Mouse (Mus musculus): ENCODE data around the gene Olfr1386. TPM values are rescaled to one million over a fixed set of nuclear protein-coding genes. Genes with fewer than 3 reads are reported as not detected.
"Not testable (repeated sequence)": the region's sequence is repeated elsewhere in the genome, so short reads cannot be mapped to it uniquely, and the experiment has no call there.

The Olfr1386 gene
- not detected in 2 replicates for polyA plus RNA-seq (2012; rRNA removed)

GRCm38 (mm10) chr11:49464746-49465145 lies at the start of gene Olfr1386:
Olfr1386 (plus strand) TSS chr11:49465046.
- not testable (repeated sequence) for DNase-seq; H3K4me1 ChIP-seq (replicated peaks; ENCODE audit: control insufficient read depth, insufficient read depth, low read length); H3K4me3 ChIP-seq (ENCODE audit: control insufficient read depth, insufficient read depth, low read length); H3K36me3 ChIP-seq (ENCODE audit: control insufficient read depth, insufficient read depth, low read length); H3K27ac ChIP-seq (ENCODE audit: control insufficient read depth, insufficient read depth, low read length); H3K27me3 ChIP-seq (ENCODE audit: control insufficient read depth, insufficient read depth, low read length)
- WGBS: 87% methylated on average over 3 of the region's 3 CpGs

DNA sequence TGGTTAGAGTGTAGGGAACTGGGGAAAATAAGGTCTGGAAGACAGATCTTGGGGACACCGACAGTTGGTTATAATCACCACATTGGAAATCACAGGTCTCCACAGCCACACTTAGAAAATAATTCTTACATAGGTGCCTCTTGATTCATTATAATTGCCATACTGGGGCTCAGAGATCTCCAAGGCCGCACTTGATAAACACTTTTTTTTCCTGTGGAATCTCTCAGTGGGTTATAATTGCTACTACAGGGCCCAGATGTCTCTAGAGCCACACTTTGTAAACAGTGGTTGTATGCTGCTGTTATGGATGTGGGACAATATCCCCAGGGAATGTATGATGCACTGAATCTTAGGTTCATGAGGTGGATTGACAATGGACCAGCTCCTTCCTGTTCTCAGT lies 42.1 kb upstream of the Olfr1386 start, which contains the start of gene Olfr1389:
Olfr1389 (plus strand) TSS at position 301 of the 400 bp plus-strand sequence.
- H3K4me1 ChIP-seq (replicated peaks; ENCODE audit: control insufficient read depth, insufficient read depth, low read length): no peaks in the 10 kb centered on the region
- 93% methylated on average over 2 of the region's 2 CpGs for WGBS
- H3K27ac ChIP-seq (ENCODE audit: control insufficient read depth, insufficient read depth, low read length): no peak within 1 kb of the TSS
- H3K4me3 ChIP-seq (ENCODE audit: control insufficient read depth, insufficient read depth, low read length): no peak within 1 kb of the TSS
- H3K27me3 ChIP-seq (ENCODE audit: control insufficient read depth, insufficient read depth, low read length): no peaks in the 10 kb centered on the region
- TF ChIP-seq CTCF (IDR thresholded peaks at IDR 0.05; ENCODE audit: borderline replicate concordance, control insufficient read depth, extremely low read depth, insufficient read depth, low read length, poor library complexity): no peak
- no peak for TF ChIP-seq POLR2A (IDR thresholded peaks at IDR 0.05; ENCODE audit: control insufficient read depth, extremely low read depth, insufficient read depth, low read length, poor library complexity)
- no peak for DNase-seq
- no peaks in the 10 kb centered on the region for H3K36me3 ChIP-seq (ENCODE audit: control insufficient read depth, insufficient read depth, low read length)

GRCm38 (mm10) chr11:49425257-49425927 lies 39.5 kb upstream of the Olfr1386 start:
- no peak for DNase-seq
- no peaks in the 10 kb centered on the region for H3K36me3 ChIP-seq (ENCODE audit: control insufficient read depth, insufficient read depth, low read length)
- H3K27ac ChIP-seq (ENCODE audit: control insufficient read depth, insufficient read depth, low read length): no peak overlapping the region
- H3K4me1 ChIP-seq (replicated peaks; ENCODE audit: control insufficient read depth, insufficient read depth, low read length): no peaks in the 10 kb centered on the region
- no peaks in the 10 kb centered on the region for H3K27me3 ChIP-seq (ENCODE audit: control insufficient read depth, insufficient read depth, low read length)
- TF ChIP-seq CTCF (IDR thresholded peaks at IDR 0.05; ENCODE audit: borderline replicate concordance, control insufficient read depth, extremely low read depth, insufficient read depth, low read length, poor library complexity) (no peak), POLR2A (IDR thresholded peaks at IDR 0.05; ENCODE audit: control insufficient read depth, extremely low read depth, insufficient read depth, low read length, poor library complexity) (no peak)
- WGBS: 36% methylated on average over 1 of the region's 1 CpGs
- H3K4me3 ChIP-seq (ENCODE audit: control insufficient read depth, insufficient read depth, low read length): no peak overlapping the region

DNA sequence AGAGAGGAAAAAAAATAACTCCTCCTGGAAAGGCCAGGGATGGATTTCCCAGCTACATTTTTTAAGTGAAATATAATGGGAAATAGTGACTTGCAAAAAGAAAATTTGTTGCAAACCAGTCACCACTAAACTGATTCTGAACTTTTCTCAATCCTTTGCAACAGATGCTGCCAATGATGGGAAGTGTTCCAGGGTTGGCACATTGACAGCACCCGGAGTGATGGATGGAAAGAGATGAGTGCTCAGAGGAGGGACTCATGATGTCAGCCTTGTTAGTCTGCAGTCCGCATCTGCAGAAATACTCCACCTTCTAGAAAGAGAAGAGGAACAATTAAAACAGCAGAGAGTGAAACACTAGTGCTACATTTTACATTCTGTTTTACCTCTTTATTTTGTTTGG lies 35.2 kb upstream of the Olfr1386 start:
- no peak for TF ChIP-seq POLR2A (IDR thresholded peaks at IDR 0.05; ENCODE audit: control insufficient read depth, extremely low read depth, insufficient read depth, low read length, poor library complexity)
- no peak for TF ChIP-seq CTCF (IDR thresholded peaks at IDR 0.05; ENCODE audit: borderline replicate concordance, control insufficient read depth, extremely low read depth, insufficient read depth, low read length, poor library complexity)

GRCm38 (mm10) chr11:49436411-49436810 lies 28.4 kb upstream of the Olfr1386 start, which contains the start of gene Olfr1388:
Olfr1388 (plus strand) TSS chr11:49436624.
- no peak for TF ChIP-seq CTCF (IDR thresholded peaks at IDR 0.05; ENCODE audit: borderline replicate concordance, control insufficient read depth, extremely low read depth, insufficient read depth, low read length, poor library complexity)
- TF ChIP-seq POLR2A (IDR thresholded peaks at IDR 0.05; ENCODE audit: control insufficient read depth, extremely low read depth, insufficient read depth, low read length, poor library complexity): no peak
- H3K4me3 ChIP-seq (ENCODE audit: control insufficient read depth, insufficient read depth, low read length): no peak within 1 kb of the TSS
- no peak within 1 kb of the TSS for H3K27ac ChIP-seq (ENCODE audit: control insufficient read depth, insufficient read depth, low read length)
- no peaks in the 10 kb centered on the region for H3K4me1 ChIP-seq (replicated peaks; ENCODE audit: control insufficient read depth, insufficient read depth, low read length)
- no peaks in the 10 kb centered on the region for H3K27me3 ChIP-seq (ENCODE audit: control insufficient read depth, insufficient read depth, low read length)
- 58% methylated on average over 3 of the region's 3 CpGs for WGBS
- no peaks in the 10 kb centered on the region for H3K36me3 ChIP-seq (ENCODE audit: control insufficient read depth, insufficient read depth, low read length)
- no peak for DNase-seq

More for the DNA sequence above, 35.2 kb upstream of the Olfr1386 start:
- DNase-seq: no peak
- Histone ChIP-seq H3K27me3 (ENCODE audit: control insufficient read depth, insufficient read depth, low read length) (no peaks in the 10 kb centered on the region), H3K36me3 (ENCODE audit: control insufficient read depth, insufficient read depth, low read length) (no peaks in the 10 kb centered on the region), H3K4me1 (replicated peaks; ENCODE audit: control insufficient read depth, insufficient read depth, low read length) (no peaks in the 10 kb centered on the region), H3K27ac (ENCODE audit: control insufficient read depth, insufficient read depth, low read length) (no peak overlapping the region), H3K4me3 (ENCODE audit: control insufficient read depth, insufficient read depth, low read length) (no peak overlapping the region)
- WGBS: 93% methylated on average over 2 of the region's 2 CpGs

DNA sequence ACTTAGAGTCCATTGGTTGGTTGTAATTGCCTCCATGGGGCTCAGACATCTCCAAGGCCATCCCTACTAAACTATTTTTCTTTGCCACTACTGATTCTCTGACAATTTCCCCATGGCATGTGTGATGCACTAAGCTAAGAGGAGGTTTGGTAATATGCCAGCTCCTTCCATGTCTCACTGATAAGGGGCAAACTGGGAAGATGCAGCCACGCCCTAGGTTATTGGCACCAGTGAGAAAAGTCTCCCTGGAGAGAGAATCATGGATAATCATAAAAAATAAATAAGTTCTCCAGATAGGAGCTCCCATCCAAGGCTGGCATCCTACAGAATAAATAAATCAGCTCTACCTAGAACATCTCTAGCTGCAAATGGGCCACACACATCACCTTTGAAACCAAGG lies 9.8 kb upstream of the Olfr1386 start, which contains the start of gene Olfr1387:
Olfr1387 (plus strand) TSS at position 301 of the 400 bp plus-strand sequence.
- Histone ChIP-seq H3K4me3 (ENCODE audit: control insufficient read depth, insufficient read depth, low read length) (no peak within 1 kb of the TSS), H3K36me3 (ENCODE audit: control insufficient read depth, insufficient read depth, low read length) (no peaks in the 10 kb centered on the region), H3K27me3 (ENCODE audit: control insufficient read depth, insufficient read depth, low read length) (no peaks in the 10 kb centered on the region), H3K27ac (ENCODE audit: control insufficient read depth, insufficient read depth, low read length) (no peak within 1 kb of the TSS), H3K4me1 (replicated peaks; ENCODE audit: control insufficient read depth, insufficient read depth, low read length) (no peaks in the 10 kb centered on the region)
- no peak for DNase-seq
- TF ChIP-seq POLR2A (IDR thresholded peaks at IDR 0.05; ENCODE audit: control insufficient read depth, extremely low read depth, insufficient read depth, low read length, poor library complexity) (no peak), CTCF (IDR thresholded peaks at IDR 0.05; ENCODE audit: borderline replicate concordance, control insufficient read depth, extremely low read depth, insufficient read depth, low read length, poor library complexity) (no peak)
- WGBS: 84% methylated on average over 1 of the region's 1 CpGs

- DNase-seq: no peak
- H3K4me1 ChIP-seq (replicated peaks; ENCODE audit: control insufficient read depth, insufficient read depth, low read length): no peaks in the 10 kb centered on the region
- H3K36me3 ChIP-seq (ENCODE audit: control insufficient read depth, insufficient read depth, low read length): no peaks in the 10 kb centered on the region
- no peak overlapping the region for H3K4me3 ChIP-seq (ENCODE audit: control insufficient read depth, insufficient read depth, low read length)
- 70% methylated on average over 4 of the region's 4 CpGs for WGBS
- no peak overlapping the region for H3K27ac ChIP-seq (ENCODE audit: control insufficient read depth, insufficient read depth, low read length)
- no peaks in the 10 kb centered on the region for H3K27me3 ChIP-seq (ENCODE audit: control insufficient read depth, insufficient read depth, low read length)
- TF ChIP-seq POLR2A (IDR thresholded peaks at IDR 0.05; ENCODE audit: control insufficient read depth, extremely low read depth, insufficient read depth, low read length, poor library complexity) (no peak), CTCF (IDR thresholded peaks at IDR 0.05; ENCODE audit: borderline replicate concordance, control insufficient read depth, extremely low read depth, insufficient read depth, low read length, poor library complexity) (no peak)
Observed at GRCm38 (mm10) chr11:49485973-49486372, 21.1 kb downstream of the Olfr1386 start.

DNA sequence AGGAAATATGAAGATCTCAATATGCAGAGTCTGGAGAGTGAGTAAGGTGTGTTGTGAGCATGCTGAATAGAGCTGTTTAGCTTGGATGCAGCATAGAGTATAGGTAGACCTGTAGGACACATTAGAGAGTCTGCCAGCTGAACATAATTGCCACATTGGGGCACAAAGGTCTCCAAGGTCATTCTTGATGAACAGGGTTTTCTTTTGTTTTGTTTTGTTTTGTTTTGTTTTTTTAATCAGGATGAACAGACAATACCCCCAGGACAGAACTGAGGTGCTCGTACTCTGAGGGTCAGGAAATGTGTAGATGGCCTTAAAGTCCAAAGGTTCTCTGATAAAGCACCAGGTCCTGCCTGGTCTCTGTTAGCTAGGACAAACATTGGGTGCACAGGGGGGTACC lies 23.9 kb downstream of the Olfr1386 start, which contains the start of gene Olfr1385:
Olfr1385 (plus strand) TSS at position 301 of the 400 bp plus-strand sequence.
- H3K4me1 ChIP-seq (replicated peaks; ENCODE audit: control insufficient read depth, insufficient read depth, low read length); DNase-seq: not testable (repeated sequence)

More for the DNA sequence above, 23.9 kb downstream of the Olfr1386 start, which contains the start of gene Olfr1385:
- H3K36me3 ChIP-seq (ENCODE audit: control insufficient read depth, insufficient read depth, low read length); H3K27me3 ChIP-seq (ENCODE audit: control insufficient read depth, insufficient read depth, low read length); H3K4me3 ChIP-seq (ENCODE audit: control insufficient read depth, insufficient read depth, low read length); H3K27ac ChIP-seq (ENCODE audit: control insufficient read depth, insufficient read depth, low read length): not testable (repeated sequence)
- 75% methylated on average over 1 of the region's 1 CpGs for WGBS
